Mouse (Mus musculus): ENCODE data around the gene Tgm4.

Tgm4 gene

DNA sequence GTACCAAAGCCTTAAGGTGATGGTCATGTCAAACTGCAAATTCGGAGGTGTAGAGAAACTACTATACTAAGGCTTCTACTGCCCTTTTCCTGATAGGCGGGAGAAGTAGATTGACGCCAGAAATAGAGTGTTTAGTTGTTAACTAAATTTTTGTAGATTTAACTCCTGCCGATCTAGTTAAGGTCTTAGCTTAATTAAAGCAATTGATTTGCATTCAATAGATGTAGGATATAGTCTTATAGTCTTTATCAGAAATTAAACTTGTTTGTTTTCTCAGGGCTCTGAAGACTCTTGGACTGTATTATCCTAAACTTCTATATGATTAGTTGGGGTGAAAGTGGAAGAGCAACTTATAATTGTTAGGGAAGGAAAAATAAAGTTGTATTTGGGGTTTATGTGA, 72.7 kb downstream of the Tgm4 start:
- no peak for DNase-seq (ENCODE audit: low spot score in 2 of 2)

GRCm38 (mm10) chr9:123109188-123109587, 74.7 kb downstream of the Tgm4 start:
- no peak for DNase-seq (ENCODE audit: low spot score in 2 of 2)

GRCm38 (mm10) chr9:123111751-123112221, 77.3 kb downstream of the Tgm4 start:
- DNase-seq (ENCODE audit: low spot score in 2 of 2): no peak

DNA sequence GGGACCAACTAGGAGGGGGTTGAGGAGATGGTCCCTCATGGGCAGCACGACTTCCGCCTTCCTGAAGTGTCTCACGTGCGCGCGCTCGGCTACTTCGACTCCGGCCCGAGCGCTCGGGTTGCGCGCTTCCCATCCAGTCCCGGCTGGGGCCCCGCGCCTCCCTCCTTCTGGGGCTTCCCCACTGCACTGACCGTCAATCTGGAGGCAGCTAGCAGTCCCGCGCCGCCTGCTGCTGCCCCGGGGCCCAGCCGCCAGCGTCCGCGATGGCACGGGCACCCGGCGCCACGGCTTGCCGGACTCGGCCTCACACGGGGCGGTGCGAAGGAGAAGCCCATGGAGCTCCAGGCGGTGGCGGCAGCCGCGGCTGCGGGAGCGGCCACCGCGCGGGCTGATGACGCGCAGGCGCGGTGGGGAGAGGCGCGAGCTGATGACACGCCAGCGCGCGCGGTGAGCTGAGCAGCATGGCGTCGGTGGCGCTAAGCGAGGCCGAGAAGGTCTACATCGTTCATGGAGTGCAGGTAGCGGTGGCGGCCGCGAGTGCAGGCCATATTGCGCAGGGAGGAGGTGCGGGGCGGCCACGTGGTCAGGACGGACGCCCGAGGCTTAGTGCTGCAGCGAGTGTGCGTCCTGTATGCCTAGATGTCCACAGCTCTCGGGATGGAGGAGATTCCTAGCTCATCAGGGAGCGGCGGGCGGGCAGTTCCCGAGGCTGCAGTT, 78.4 kb downstream of the Tgm4 start, which contains the start of the genes Zdhhc3 and Exosc7:
Gene Zdhhc3, minus strand, starts transcription at position 401 of the 717 bp plus-strand sequence.
Gene Exosc7, plus strand, starts transcription at position 411 of the 717 bp plus-strand sequence.
- peak; percentile 86 to 89 for DNase-seq (ENCODE audit: low spot score in 2 of 2)

DNA sequence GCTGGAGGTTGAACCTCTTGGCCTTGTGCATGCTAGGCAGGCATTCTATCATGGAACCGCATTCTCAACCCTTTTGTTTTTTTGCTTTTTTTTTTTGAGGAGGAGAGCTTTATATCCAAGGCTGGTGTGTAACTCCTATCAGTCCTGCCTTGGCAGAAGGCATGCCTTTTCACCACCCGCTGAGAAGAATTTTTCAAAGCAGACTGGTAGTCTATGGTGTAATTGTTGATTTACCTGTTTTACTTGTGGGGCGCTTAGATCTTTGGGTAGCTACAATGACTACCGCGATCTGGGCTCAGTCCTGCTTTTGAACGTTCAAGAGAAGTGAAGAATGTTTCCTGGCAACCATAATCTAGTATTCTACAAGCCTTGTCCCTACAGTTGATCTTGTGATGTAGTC, 79.4 kb downstream of the Tgm4 start:
- DNase-seq (ENCODE audit: low spot score in 2 of 2): no peak

- DNase-seq (ENCODE audit: low spot score in 2 of 2): no peak
Measured at GRCm38 (mm10) chr9:123115566-123115965, 81.0 kb downstream of the Tgm4 start.

All from heart, adult 9 months (tissue).